Mouse (Mus musculus) lung, postnatal 0 days (tissue): Measurements from ENCODE around the gene Znrf3. TPM values are rescaled to one million over a fixed set of nuclear protein-coding genes. Genes with fewer than 3 reads are reported as not detected.
"Not testable (repeated sequence)": the region's sequence is repeated elsewhere in the genome, so short reads cannot be mapped to it uniquely, and the experiment has no call there.

ENCODE experiments used
- ATAC-seq: fragments of 200-750 bp; cut with Nextera tagmentation; 2 replicates; pipeline ENCODE4 v1.8.0; 2017; ENCODE audit warnings: moderate library complexity
- DNase-seq: peaks from one replicate; pipeline ENCODE4 v3.0.0-alpha.2; 2016; ENCODE audit warnings: low spot score
- H3K27ac ChIP-seq: fragments of 300-500 bp; sonication (generic); 2 replicates; pipeline ENCODE4 v1.5.1; 2014; ENCODE audit warnings: antibody characterized with exemption, mild to moderate bottlenecking, low read length, mixed read lengths
- H3K27me3 ChIP-seq: fragments of 300-500 bp; sonication (generic); replicated peaks from 2 replicates; pipeline ENCODE4 v1.6.1; 2014; ENCODE audit warnings: low read length, mixed read lengths; ENCODE audit not compliant: insufficient read depth
- H3K36me3 ChIP-seq: fragments of 300-500 bp; sonication (generic); 2 replicates; pipeline ENCODE4 v1.6.1; 2014; ENCODE audit warnings: low read length, mixed read lengths; ENCODE audit not compliant: insufficient read depth
- H3K4me1 ChIP-seq: fragments of 300-500 bp; sonication (generic); 2 replicates; pipeline ENCODE4 v1.6.1; 2014; ENCODE audit warnings: antibody characterized with exemption, low read depth, low read length, mixed read lengths; ENCODE audit not compliant: insufficient read depth
- H3K4me2 ChIP-seq: fragments of 300-500 bp; sonication (generic); replicated peaks from 2 replicates; pipeline ENCODE4 v1.6.1; 2014; ENCODE audit warnings: low read depth, mild to moderate bottlenecking, low read length, moderate library complexity, mixed read lengths
- H3K4me3 ChIP-seq: fragments of 300-500 bp; sonication (generic); 2 replicates; pipeline ENCODE4 v1.5.1; 2014; ENCODE audit warnings: low read depth, low read length
- H3K9ac ChIP-seq: fragments of 300-500 bp; sonication (generic); replicated peaks from 2 replicates; pipeline ENCODE4 v1.6.1; 2014; ENCODE audit warnings: low read depth, mild to moderate bottlenecking
- H3K9me3 ChIP-seq: fragments of 300-500 bp; sonication (generic); 2 replicates; pipeline ENCODE4 v1.6.1; 2016; ENCODE audit warnings: low read length, mixed read lengths
- CTCF ChIP-seq: IDR thresholded peaks from 2 replicates; pipeline ENCODE4 v1.5.1; 2016; ENCODE audit warnings: antibody characterized with exemption, mild to moderate bottlenecking
- EP300 ChIP-seq: IDR thresholded peaks from 2 replicates; pipeline ENCODE4 v1.6.1; 2016; ENCODE audit warnings: antibody characterized with exemption, mild to moderate bottlenecking, control low read depth
- WGBS: fragments of 180-500 bp; shearing (Covaris S2); extraction: QIAGEN DNeasy Blood & Tissue Kit; methylation state at CpG from one replicate; pipeline ENCODE4 v1.1.7; 2014; 5-methylcytosine and 5-hydroxymethylcytosine counted together
- polyA plus RNA-seq: library from polyadenylated mRNA; unstranded; fragments of >200 nt; fragmentation: Nextera tagmentation; extraction: Ambion mirVana; gene quantifications from 2 replicates; pipeline ENCODE4 v1.2.1, GENCODE M21; 2015

Znrf3 gene
- polyA plus RNA-seq, 1 experiment from 2014 or later: 16.3 TPM

DNA sequence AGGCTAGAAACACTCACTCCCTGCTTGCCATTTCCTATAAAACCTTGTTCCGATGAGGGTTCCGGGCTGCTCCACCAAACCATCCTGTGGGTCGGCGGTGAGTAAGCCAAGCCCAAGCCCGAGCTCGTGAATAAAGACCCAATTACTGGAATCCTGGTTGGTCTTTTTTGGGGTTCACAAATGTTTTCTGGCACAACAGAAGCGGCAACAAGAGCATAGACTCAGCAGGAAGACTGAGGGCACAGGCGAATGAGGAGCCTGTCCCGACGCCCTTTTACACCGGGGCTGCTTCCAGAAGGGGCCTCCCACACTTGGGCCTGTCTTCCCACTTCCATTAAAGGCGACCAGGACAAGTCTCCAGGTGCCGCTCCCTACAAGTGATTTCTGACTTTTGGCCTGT, 37.9 kb upstream of the Znrf3 start:
- H3K4me3 ChIP-seq: no peak overlapping the region

GRCm38 (mm10) chr11:5478831-5479230, 34.2 kb upstream of the Znrf3 start:
- Histone ChIP-seq H3K4me2 (no peak overlapping the region), H3K9me3 (no peaks in the 10 kb centered on the region), H3K36me3 (no peaks in the 10 kb centered on the region), H3K27ac (no peak overlapping the region), H3K9ac (no peak overlapping the region), H3K4me3 (no peak overlapping the region), H3K4me1 (no peaks in the 10 kb centered on the region), H3K27me3 (no peaks in the 10 kb centered on the region)
- 85% methylated on average over 3 of the region's 3 CpGs for WGBS
- DNase-seq (no peak), ATAC-seq (no peak)
- no peak for TF ChIP-seq CTCF
- TF ChIP-seq EP300: no peak

More for the DNA sequence above, 37.9 kb upstream of the Znrf3 start:
- H3K36me3 ChIP-seq: no peaks in the 10 kb centered on the region
- H3K27me3 ChIP-seq: no peaks in the 10 kb centered on the region
- H3K9me3 ChIP-seq: no peaks in the 10 kb centered on the region
- H3K4me1 ChIP-seq: no peaks in the 10 kb centered on the region
- ATAC-seq (no peak), DNase-seq (no peak)
- WGBS: 82% methylated on average over 13 of the region's 13 CpGs
- H3K4me2 ChIP-seq: no peak overlapping the region
- H3K27ac ChIP-seq: no peak overlapping the region
- TF ChIP-seq EP300 (no peak), CTCF (no peak)
- no peak overlapping the region for H3K9ac ChIP-seq

- Histone ChIP-seq H3K27me3 (no peaks in the 10 kb centered on the region), H3K4me2 (no peak overlapping the region), H3K4me3 (no peak overlapping the region), H3K36me3 (no peaks in the 10 kb centered on the region), H3K9ac (no peak overlapping the region), H3K4me1 (no peaks in the 10 kb centered on the region), H3K9me3 (no peaks in the 10 kb centered on the region), H3K27ac (no peak overlapping the region)
- DNase-seq (no peak), ATAC-seq (no peak)
- WGBS: 58% methylated on average over 7 of the region's 7 CpGs
- TF ChIP-seq CTCF: no peak
- no peak for TF ChIP-seq EP300
These were observed 33.5 kb upstream of the Znrf3 start for GRCm38 (mm10) chr11:5478193-5478592.

DNA sequence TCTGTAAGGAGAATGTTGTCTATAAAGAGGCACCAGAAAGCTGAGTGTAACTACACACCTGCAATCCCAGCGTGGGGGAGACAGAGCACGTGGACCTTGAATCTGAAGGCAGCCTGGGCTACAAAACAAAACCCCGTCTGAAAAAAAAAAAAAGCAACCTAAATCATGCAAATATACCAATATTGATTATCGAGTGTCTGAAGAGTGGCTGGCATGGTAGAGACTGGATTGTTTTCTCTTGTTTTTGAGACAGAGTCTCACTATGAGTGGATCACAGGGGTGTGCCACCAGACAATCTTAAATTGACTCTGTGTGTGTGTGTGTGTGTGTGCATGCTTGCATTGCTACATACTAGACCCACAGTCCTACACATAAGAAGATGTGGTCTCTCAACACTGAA, 32.2 kb upstream of the Znrf3 start:
- Histone ChIP-seq H3K27ac (no peak overlapping the region), H3K4me3 (no peak overlapping the region), H3K9me3 (no peaks in the 10 kb centered on the region), H3K4me1 (no peaks in the 10 kb centered on the region), H3K36me3 (no peaks in the 10 kb centered on the region), H3K9ac (no peak overlapping the region), H3K4me2 (no peak overlapping the region), H3K27me3 (no peaks in the 10 kb centered on the region)
- no peak for TF ChIP-seq EP300
- no peak for TF ChIP-seq CTCF
- 87% methylated on average over 4 of the region's 4 CpGs for WGBS
- ATAC-seq: no peak
- no peak for DNase-seq

GRCm38 (mm10) chr11:5475556-5476118, 31.0 kb upstream of the Znrf3 start:
- no CpG with 5 or more reads among the region's 2 CpGs for WGBS
- H3K27ac ChIP-seq, H3K9me3 ChIP-seq, H3K4me2 ChIP-seq, H3K9ac ChIP-seq, H3K27me3 ChIP-seq, DNase-seq, H3K4me1 ChIP-seq, H3K4me3 ChIP-seq, ATAC-seq, H3K36me3 ChIP-seq: not testable (repeated sequence)

- no peaks in the 10 kb centered on the region for H3K4me1 ChIP-seq
- WGBS: 22% methylated on average over 5 of the region's 5 CpGs
- H3K36me3 ChIP-seq: no peaks in the 10 kb centered on the region
- no peaks in the 10 kb centered on the region for H3K27me3 ChIP-seq
- H3K4me2 ChIP-seq: no peak overlapping the region
- H3K27ac ChIP-seq: no peak overlapping the region
- H3K4me3 ChIP-seq: no peak overlapping the region
- H3K9me3 ChIP-seq: no peaks in the 10 kb centered on the region
- ATAC-seq (no peak), DNase-seq (peak; percentile 84)
- peak; percentile 90 for TF ChIP-seq CTCF
- TF ChIP-seq EP300: no peak
- H3K9ac ChIP-seq: no peak overlapping the region
These were observed 29.5 kb upstream of the Znrf3 start for GRCm38 (mm10) chr11:5474130-5474529.

DNA sequence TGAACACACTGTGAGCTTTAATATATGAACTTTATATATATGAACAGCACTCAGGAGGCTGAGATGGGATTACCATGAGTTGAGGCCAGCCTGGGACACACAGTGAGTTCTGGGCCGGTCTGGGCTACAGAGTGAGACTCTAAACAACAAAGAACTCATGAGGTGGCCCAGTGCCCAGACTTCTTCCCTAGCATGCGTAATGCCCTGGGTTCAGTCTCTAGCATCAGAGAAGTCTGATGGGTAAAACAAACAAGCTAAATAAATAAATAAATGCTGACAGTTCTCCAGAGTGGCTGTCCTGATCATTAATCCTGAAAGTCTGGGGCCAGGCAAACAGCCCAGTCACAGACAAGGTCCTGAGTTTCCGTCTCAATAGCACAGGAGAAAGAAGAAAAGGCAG, 25.4 kb upstream of the Znrf3 start:
- no peaks in the 10 kb centered on the region for H3K36me3 ChIP-seq
- 51% methylated on average over 3 of the region's 3 CpGs for WGBS
- no peak overlapping the region for H3K27ac ChIP-seq
- no peak overlapping the region for H3K9ac ChIP-seq
- no peaks in the 10 kb centered on the region for H3K9me3 ChIP-seq
- no peak overlapping the region for H3K4me2 ChIP-seq
- no peak for TF ChIP-seq CTCF
- no peak for TF ChIP-seq EP300
- no peak overlapping the region for H3K4me3 ChIP-seq
- ATAC-seq (no peak), DNase-seq (no peak)
- no peaks in the 10 kb centered on the region for H3K4me1 ChIP-seq
- H3K27me3 ChIP-seq: no peaks in the 10 kb centered on the region
